Mouse (Mus musculus) ovary, postnatal 10 days (tissue): ENCODE results near the gene Fkbp1a.

ENCODE experiments used
- DNase-seq: peaks from one replicate; pipeline ENCODE4 v3.0.0; 2022; ENCODE audit warnings: low spot score

Gene Fkbp1a

DNA sequence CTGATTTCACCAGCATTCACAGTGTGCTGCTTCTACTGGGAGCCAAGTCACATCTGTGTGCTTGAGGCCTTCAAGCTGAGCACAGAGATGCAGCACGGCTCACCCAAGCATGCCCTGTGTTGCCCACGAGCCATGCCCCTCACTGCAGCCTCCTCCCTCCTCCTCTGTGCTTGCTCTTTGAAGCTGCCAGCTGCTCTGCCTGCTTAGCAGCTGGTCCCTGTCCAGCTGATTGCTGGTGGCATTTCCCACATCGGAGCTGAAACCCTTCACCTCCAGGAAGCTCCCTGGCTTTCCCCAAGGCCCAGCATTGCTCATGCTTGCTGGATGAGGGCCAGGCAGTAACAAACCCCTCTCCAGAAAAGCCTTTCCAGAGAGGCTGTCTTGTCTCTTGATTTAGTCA lies 67.7 kb downstream of the Fkbp1a start:
- DNase-seq: no peak
